Mouse (Mus musculus) intestine, postnatal 0 days (tissue): Measurements from ENCODE around the gene Crtc3. TPM values are rescaled to one million over a fixed set of nuclear protein-coding genes. Genes with fewer than 3 reads are reported as not detected.

Source experiments
- ATAC-seq: fragments of 200-750 bp; cut with Nextera tagmentation; 2 replicates; pipeline ENCODE4 v1.8.0; 2017; ENCODE audit warnings: mild to moderate bottlenecking, moderate TSS enrichment, moderate library complexity
- H3K27ac ChIP-seq: fragments of 300-500 bp; sonication (generic); 2 replicates; pipeline ENCODE4 v1.5.1; 2014; ENCODE audit warnings: mild to moderate bottlenecking, low read depth, low read length, moderate library complexity
- H3K27me3 ChIP-seq: fragments of 300-500 bp; sonication (generic); replicated peaks from 2 replicates; pipeline ENCODE4 v1.6.1; 2014; ENCODE audit warnings: low read length, mixed read lengths; ENCODE audit not compliant: control insufficient read depth, insufficient read depth
- H3K36me3 ChIP-seq: fragments of 300-500 bp; sonication (generic); 2 replicates; pipeline ENCODE4 v1.6.1; 2014; ENCODE audit warnings: mild to moderate bottlenecking, moderate library complexity; ENCODE audit not compliant: control insufficient read depth, insufficient read depth
- H3K4me1 ChIP-seq: fragments of 300-500 bp; sonication (generic); replicated peaks from 2 replicates; pipeline ENCODE4 v1.6.1; 2014; ENCODE audit warnings: antibody characterized with exemption, low read length, mixed read lengths; ENCODE audit not compliant: control insufficient read depth, insufficient read depth
- H3K4me2 ChIP-seq: fragments of 300-500 bp; sonication (generic); replicated peaks from 2 replicates; pipeline ENCODE4 v1.6.1; 2014; ENCODE audit warnings: low read depth, mild to moderate bottlenecking, moderate library complexity
- H3K4me3 ChIP-seq: fragments of 300-500 bp; sonication (generic); 2 replicates; pipeline ENCODE4 v1.5.1; 2014; ENCODE audit warnings: low read depth, low read length
- H3K9ac ChIP-seq: fragments of 300-500 bp; sonication (generic); 2 replicates; pipeline ENCODE4 v1.6.1; 2014; ENCODE audit warnings: mild to moderate bottlenecking, low read depth, low read length
- H3K9me3 ChIP-seq: fragments of 300-500 bp; sonication (generic); 2 replicates; pipeline ENCODE4 v1.6.1; 2016; ENCODE audit warnings: mixed run types; ENCODE audit not compliant: control insufficient read depth
- CTCF ChIP-seq: sonication (generic); IDR thresholded peaks from 2 replicates; pipeline ENCODE4 v1.5.1; 2016; ENCODE audit warnings: low read depth, mild to moderate bottlenecking, control low read depth, antibody characterized with exemption, moderate library complexity
- WGBS: fragments of 180-500 bp; shearing (Covaris S2); extraction: QIAGEN DNeasy Blood & Tissue Kit; methylation state at CpG from one replicate; pipeline ENCODE4 v1.1.7; 2014; 5-methylcytosine and 5-hydroxymethylcytosine counted together
- polyA plus RNA-seq: library from polyadenylated mRNA; unstranded; fragments of >200 nt; fragmentation: Nextera tagmentation; extraction: Ambion mirVana; gene quantifications from 2 replicates; pipeline ENCODE4 v1.2.1, GENCODE M21; 2015

Crtc3 gene
- polyA plus RNA-seq, 1 experiment from 2014 or later: 11.5 TPM

- no peak overlapping the region for H3K27ac ChIP-seq
- H3K4me3 ChIP-seq: no peak overlapping the region
- no peaks in the 10 kb centered on the region for H3K36me3 ChIP-seq
- H3K9me3 ChIP-seq: no peaks in the 10 kb centered on the region
- H3K9ac ChIP-seq: no peak overlapping the region
- H3K4me2 ChIP-seq: no peak overlapping the region
- H3K27me3 ChIP-seq: no peaks in the 10 kb centered on the region
- no peak for TF ChIP-seq CTCF
- H3K4me1 ChIP-seq: no peaks in the 10 kb centered on the region
- WGBS: 78% methylated on average over 9 of the region's 9 CpGs
- no peak for ATAC-seq
These were observed 53.9 kb downstream of the Crtc3 start for GRCm38 (mm10) chr7:80634741-80635140.

- no peak overlapping the region for H3K9ac ChIP-seq
- no peaks in the 10 kb centered on the region for H3K36me3 ChIP-seq
- no peak overlapping the region for H3K4me2 ChIP-seq
- peaks cover 10% of the 10 kb centered on the region; the same call in 1 of the 2 replicates for H3K4me1 ChIP-seq
- WGBS: 92% methylated on average over 2 of the region's 2 CpGs
- no peaks in the 10 kb centered on the region for H3K27me3 ChIP-seq
- peak; percentile 52 for TF ChIP-seq CTCF
- no peaks in the 10 kb centered on the region for H3K9me3 ChIP-seq
- no peak for ATAC-seq
- H3K4me3 ChIP-seq: no peak overlapping the region
- H3K27ac ChIP-seq: no peak overlapping the region
These were observed 55.0 kb downstream of the Crtc3 start for GRCm38 (mm10) chr7:80633635-80634034.

GRCm38 (mm10) chr7:80631993-80632392 lies 56.7 kb downstream of the Crtc3 start:
- ATAC-seq: no peak
- no peaks in the 10 kb centered on the region for H3K36me3 ChIP-seq
- H3K4me2 ChIP-seq: no peak overlapping the region
- no peak for TF ChIP-seq CTCF
- H3K9ac ChIP-seq: no peak overlapping the region
- H3K9me3 ChIP-seq: no peaks in the 10 kb centered on the region
- H3K4me3 ChIP-seq: no peak overlapping the region
- H3K27me3 ChIP-seq: no peaks in the 10 kb centered on the region
- no peak overlapping the region for H3K27ac ChIP-seq
- 72% methylated on average over 6 of the region's 6 CpGs for WGBS
- H3K4me1 ChIP-seq: peaks cover 10% of the 10 kb centered on the region; the same call in 1 of the 2 replicates

- no peaks in the 10 kb centered on the region for H3K27me3 ChIP-seq
- no peak for ATAC-seq
- H3K4me2 ChIP-seq: no peak overlapping the region
- no peak overlapping the region for H3K27ac ChIP-seq
- TF ChIP-seq CTCF: no peak
- no peaks in the 10 kb centered on the region for H3K36me3 ChIP-seq
- no peaks in the 10 kb centered on the region for H3K9me3 ChIP-seq
- no peak overlapping the region for H3K4me3 ChIP-seq
- 83% methylated on average over 3 of the region's 3 CpGs for WGBS
- peaks cover 10% of the 10 kb centered on the region; the same call in 1 of the 2 replicates for H3K4me1 ChIP-seq
- H3K9ac ChIP-seq: no peak overlapping the region
These were observed 57.3 kb downstream of the Crtc3 start for GRCm38 (mm10) chr7:80631405-80631804.

GRCm38 (mm10) chr7:80629369-80629768 lies 59.3 kb downstream of the Crtc3 start:
- 0 out of 2 replicates have a peak overlapping the region, but pooled peaks have one; percentile 5 for H3K4me3 ChIP-seq
- no peak overlapping the region for H3K9ac ChIP-seq
- peaks cover 10% of the 10 kb centered on the region; the same call in 1 of the 2 replicates for H3K4me1 ChIP-seq
- no peaks in the 10 kb centered on the region for H3K9me3 ChIP-seq
- H3K4me2 ChIP-seq: peak overlapping the region; percentile 53
- TF ChIP-seq CTCF: no peak
- H3K27me3 ChIP-seq: no peaks in the 10 kb centered on the region
- 0 out of 2 replicates have a peak, but pooled peaks have one; percentile 26 for ATAC-seq
- H3K36me3 ChIP-seq: 0 out of 2 replicates have a peak, but pooled peaks cover 5% of the 10 kb centered on the region
- 30% methylated on average over 12 of the region's 12 CpGs for WGBS
- peak overlapping the region; percentile 29; the same call in 1 of the 2 replicates for H3K27ac ChIP-seq

GRCm38 (mm10) chr7:80628708-80629183 lies 59.9 kb downstream of the Crtc3 start:
- Histone ChIP-seq H3K9me3 (no peaks in the 10 kb centered on the region), H3K27me3 (no peaks in the 10 kb centered on the region), H3K36me3 (0 out of 2 replicates have a peak, but pooled peaks cover 5% of the 10 kb centered on the region), H3K4me2 (peak overlapping the region; percentile 53), H3K9ac (no peak overlapping the region), H3K27ac (peak overlapping the region; percentile 29; the same call in 1 of the 2 replicates), H3K4me3 (no peak overlapping the region), H3K4me1 (peaks cover 10% of the 10 kb centered on the region; the same call in 1 of the 2 replicates)
- ATAC-seq: peak; percentile 65
- no peak for TF ChIP-seq CTCF
- 24% methylated on average over 8 of the region's 8 CpGs for WGBS
